Mouse (Mus musculus) midbrain, embryonic 11.5 days (tissue): ENCODE results near the gene Nupl1. TPM values are rescaled to one million over a fixed set of nuclear protein-coding genes. Genes with fewer than 3 reads are reported as not detected.

Experiments used
- ATAC-seq: fragments of 200-750 bp; cut with Nextera tagmentation; 2 replicates; pipeline ENCODE4 v1.8.0; 2017; ENCODE audit warnings: moderate TSS enrichment, moderate library complexity; ENCODE audit not compliant: low FRiP score
- DNase-seq: peaks from one replicate; pipeline ENCODE4 v3.0.0; 2015; ENCODE audit warnings: low spot score; ENCODE audit errors: missing footprints
- H3K27ac ChIP-seq: fragments of 300-500 bp; sonication (generic); 2 replicates; pipeline ENCODE4 v1.5.1; 2014; ENCODE audit warnings: low read depth, low read length
- H3K27me3 ChIP-seq: fragments of 300-500 bp; sonication (generic); 2 replicates; pipeline ENCODE4 v1.6.1; 2014; ENCODE audit warnings: mild to moderate bottlenecking, low read length, moderate library complexity, mixed read lengths; ENCODE audit not compliant: control insufficient read depth, insufficient read depth
- H3K36me3 ChIP-seq: fragments of 300-500 bp; sonication (generic); 2 replicates; pipeline ENCODE4 v1.6.1; 2014; ENCODE audit warnings: mild to moderate bottlenecking, low read length, moderate library complexity, mixed read lengths; ENCODE audit not compliant: control insufficient read depth, insufficient read depth
- H3K4me1 ChIP-seq: fragments of 300-500 bp; sonication (generic); 2 replicates; pipeline ENCODE4 v1.6.1; 2014; ENCODE audit warnings: low read length; ENCODE audit not compliant: control insufficient read depth, insufficient read depth
- H3K4me2 ChIP-seq: fragments of 300-500 bp; sonication (generic); 2 replicates; pipeline ENCODE4 v1.6.1; 2014; ENCODE audit warnings: mild to moderate bottlenecking, moderate library complexity
- H3K4me3 ChIP-seq: fragments of 300-500 bp; sonication (generic); 2 replicates; pipeline ENCODE4 v1.5.1; 2014; ENCODE audit warnings: low read depth, low read length
- H3K9ac ChIP-seq: fragments of 300-500 bp; sonication (generic); 2 replicates; pipeline ENCODE4 v1.6.1; 2014; ENCODE audit warnings: low read length
- H3K9me3 ChIP-seq: fragments of 300-500 bp; sonication (generic); 2 replicates; pipeline ENCODE4 v1.6.1; 2016; ENCODE audit warnings: low read length; ENCODE audit not compliant: control insufficient read depth
- WGBS: fragments of 180-500 bp; shearing (Covaris S2); extraction: QIAGEN DNeasy Blood & Tissue Kit; methylation state at CpG from one replicate; pipeline ENCODE4 v1.1.7; 2014; 5-methylcytosine and 5-hydroxymethylcytosine counted together
- microRNA counts: library from miRNA; unstranded; fragments of <30 nt; microRNA quantifications from one replicate; lab custom pipeline; 2015
- microRNA-seq: library from miRNA; unstranded; fragments of <30 nt; microRNA quantifications from one replicate; pipeline ENCODE4, GENCODE M21; 2017
- polyA plus RNA-seq: library from polyadenylated mRNA; unstranded; fragments of >200 nt; fragmentation: Nextera tagmentation; extraction: Ambion mirVana; gene quantifications from 2 replicates; pipeline ENCODE4 v1.2.1, GENCODE M21; 2014

The Nupl1 gene
- polyA plus RNA-seq, 1 experiment from 2014 or later = 0.04 TPM

- H3K4me1 ChIP-seq = no peaks in the 10 kb centered on the region
- no peak for ATAC-seq
- no peaks in the 10 kb centered on the region for H3K27me3 ChIP-seq
- no peaks in the 10 kb centered on the region for H3K36me3 ChIP-seq
- H3K9me3 ChIP-seq = no peaks in the 10 kb centered on the region
- no peak overlapping the region for H3K4me3 ChIP-seq
- H3K27ac ChIP-seq = no peak overlapping the region
- no peak for DNase-seq
- no peak overlapping the region for H3K4me2 ChIP-seq
- H3K9ac ChIP-seq = no peak overlapping the region
- 86% methylated on average over 10 of the region's 10 CpGs for WGBS
These were observed 108.0 kb downstream of the Nupl1 start for GRCm38 (mm10) chr14:60143234-60143633.

GRCm38 (mm10) chr14:60138339-60138738 is 112.9 kb downstream of the Nupl1 start:
- 94% methylated on average over 3 of the region's 4 CpGs for WGBS
- no peak overlapping the region for H3K27ac ChIP-seq
- peak; percentile 23 for DNase-seq
- no peaks in the 10 kb centered on the region for H3K27me3 ChIP-seq
- no peaks in the 10 kb centered on the region for H3K9me3 ChIP-seq
- H3K36me3 ChIP-seq = no peaks in the 10 kb centered on the region
- ATAC-seq = no peak
- no peak overlapping the region for H3K4me3 ChIP-seq
- H3K4me1 ChIP-seq = no peaks in the 10 kb centered on the region
- no peak overlapping the region for H3K9ac ChIP-seq
- no peak overlapping the region for H3K4me2 ChIP-seq

GRCm38 (mm10) chr14:60137812-60138211 is 113.4 kb downstream of the Nupl1 start:
- Histone ChIP-seq H3K4me1 (no peaks in the 10 kb centered on the region), H3K4me3 (no peak overlapping the region), H3K36me3 (no peaks in the 10 kb centered on the region), H3K27ac (no peak overlapping the region), H3K27me3 (no peaks in the 10 kb centered on the region), H3K9me3 (no peaks in the 10 kb centered on the region), H3K9ac (no peak overlapping the region), H3K4me2 (no peak overlapping the region)
- DNase-seq = peak; percentile 59
- no peak for ATAC-seq
- 79% methylated on average over 6 of the region's 6 CpGs for WGBS

- DNase-seq (peak; percentile 53), ATAC-seq (no peak)
- Histone ChIP-seq H3K27ac (no peak overlapping the region), H3K4me3 (no peak overlapping the region), H3K9ac (no peak overlapping the region), H3K27me3 (no peaks in the 10 kb centered on the region), H3K9me3 (no peaks in the 10 kb centered on the region), H3K4me2 (no peak overlapping the region), H3K4me1 (no peaks in the 10 kb centered on the region), H3K36me3 (no peaks in the 10 kb centered on the region)
- 82% methylated on average over 4 of the region's 4 CpGs for WGBS
These were observed 115.4 kb downstream of the Nupl1 start for GRCm38 (mm10) chr14:60135801-60136200.

GRCm38 (mm10) chr14:60134720-60135119 is 116.5 kb downstream of the Nupl1 start:
- peak; percentile 19 for DNase-seq
- no peaks in the 10 kb centered on the region for H3K9me3 ChIP-seq
- no peak for ATAC-seq
- no peaks in the 10 kb centered on the region for H3K27me3 ChIP-seq
- no peaks in the 10 kb centered on the region for H3K36me3 ChIP-seq
- no peak overlapping the region for H3K27ac ChIP-seq
- H3K4me3 ChIP-seq = no peak overlapping the region
- no peaks in the 10 kb centered on the region for H3K4me1 ChIP-seq
- WGBS = 92% methylated on average over 9 of the region's 9 CpGs
- H3K9ac ChIP-seq = no peak overlapping the region
- H3K4me2 ChIP-seq = no peak overlapping the region

MicroRNA genes within 50 kb of the gene (microRNA counts, 519-probe panel; counts per million panel counts)
- not detected for microRNA mmu-miR-719 (lab: Ali Mortazavi, UCI)

Small RNAs within 50 kb of the gene (microRNA-seq; reads per million reads assigned to microRNA genes)
- gene Mir719 = not detected

Other genes with a start within 250 kb of the Nupl1 start
- 7.4 and 8.3 TPM in 2 replicates for gene Atp8a2, start 54.3 kb downstream of the Nupl1 start, polyA plus RNA-seq
- 86.7 and 94.8 TPM in 2 replicates for gene Gm49336, start 76 bp upstream of the Nupl1 start, polyA plus RNA-seq
- 51.0 and 57.4 TPM in 2 replicates for gene Mtmr6, start 13.8 kb upstream of the Nupl1 start, polyA plus RNA-seq
- 11.2 and 12.5 TPM in 2 replicates for gene Amer2, start 121.8 kb upstream of the Nupl1 start, polyA plus RNA-seq